Mouse (Mus musculus): ENCODE results near the gene Ubtd1.

- no peak for TF ChIP-seq USF1 (IDR thresholded peaks at IDR 0.05; ENCODE audit: low read depth)
- TF ChIP-seq MYOD1 (IDR thresholded peaks at IDR 0.05; ENCODE audit: control insufficient read depth, insufficient read length, low read depth), result no peak
- no peak for TF ChIP-seq CTCF (IDR thresholded peaks at IDR 0.05; ENCODE audit: control insufficient read depth, insufficient read depth, insufficient read length)
- no peak for TF ChIP-seq MYOG (IDR thresholded peaks at IDR 0.05; ENCODE audit: control insufficient read depth, extremely low read depth, insufficient read length)
- TF ChIP-seq CEBPB (IDR thresholded peaks at IDR 0.05; ENCODE audit: low read depth), result no peak
These were observed 93.5 kb downstream of the Ubtd1 start for GRCm38 (mm10) chr19:42075051-42075450.

Measured in C2C12 (cell line).